Mouse (Mus musculus) MEL (cell line): ENCODE results near the gene Rassf2. TPM values are rescaled to one million over a fixed set of nuclear protein-coding genes. Genes with fewer than 3 reads are reported as not detected.

Experiments used
- DNase-seq: peaks from one replicate; pipeline ENCODE4 v3.0.0; 2011; ENCODE audit warnings: low read depth, low spot score
- H3K27ac ChIP-seq: 2 replicates; pipeline ENCODE4 v1.5.1; 2012; ENCODE audit warnings: low read depth, mild to moderate bottlenecking, control low read depth, low read length, moderate library complexity; ENCODE audit not compliant: control insufficient read depth
- H3K27me3 ChIP-seq, 2 experiments: fragments of 150-350 bp in 1 of 2; sonication (generic) in 1 of 2; 2 replicates each; pipeline ENCODE4 v1.6.1; 2012; ENCODE audit warnings: low read length in 2 of 2, mild to moderate bottlenecking in 2 of 2, improper control_type of control experiment in 1 of 2, moderate library complexity in 1 of 2; ENCODE audit not compliant: insufficient read depth in 2 of 2, control insufficient read depth in 1 of 2
- H3K36me3 ChIP-seq, 2 experiments: 2 replicates each; pipeline ENCODE4 v1.6.1; 2012 to 2014; ENCODE audit warnings: low read length in 2 of 2, improper control_type of control experiment in 1 of 2, inconsistent platforms in 1 of 2, mild to moderate bottlenecking in 1 of 2; ENCODE audit not compliant: insufficient read depth in 2 of 2, control insufficient read depth in 1 of 2
- H3K4me1 ChIP-seq, 2 experiments: fragments of 150-350 bp in 1 of 2; sonication (generic) in 1 of 2; 2 replicates each; pipeline ENCODE4 v1.6.1; 2012; ENCODE audit warnings: low read length in 2 of 2, improper control_type of control experiment in 1 of 2, mild to moderate bottlenecking in 1 of 2; ENCODE audit not compliant: insufficient read depth in 2 of 2, control insufficient read depth in 1 of 2
- H3K4me3 ChIP-seq, 2 experiments: fragments of 150-350 bp in 1 of 2; sonication (generic) in 1 of 2; 2 replicates each; pipeline ENCODE4 v1.5.1; 2012; ENCODE audit warnings: low read depth in 2 of 2, low read length in 2 of 2, mild to moderate bottlenecking in 2 of 2, moderate library complexity in 2 of 2, control low read depth in 1 of 2, improper control_type of control experiment in 1 of 2; ENCODE audit not compliant: control insufficient read depth in 1 of 2, insufficient read depth in 1 of 2
- H3K79me2 ChIP-seq: 2 replicates; pipeline ENCODE4 v1.6.1; 2012; ENCODE audit warnings: mild to moderate bottlenecking, low read length, moderate library complexity; ENCODE audit not compliant: control insufficient read depth, poor library complexity, insufficient read depth
- H3K9ac ChIP-seq: 2 replicates; pipeline ENCODE4 v1.6.1; 2012; ENCODE audit warnings: low read depth, mild to moderate bottlenecking, control low read depth, low read length, moderate library complexity; ENCODE audit not compliant: control insufficient read depth, poor library complexity, severe bottlenecking
- H3K9me3 ChIP-seq: fragments of 150-350 bp; sonication (generic); replicated peaks from 2 replicates; pipeline ENCODE4 v1.6.1; 2012; ENCODE audit warnings: mild to moderate bottlenecking, low read length, improper control_type of control experiment, moderate library complexity; ENCODE audit not compliant: insufficient read depth
- BHLHE40 ChIP-seq: IDR thresholded peaks from 2 replicates; pipeline ENCODE4 v1.6.1; 2012; ENCODE audit warnings: low read depth, mild to moderate bottlenecking, inconsistent platforms, low read length, improper control_type of control experiment, borderline replicate concordance
- CHD2 ChIP-seq: IDR thresholded peaks from 2 replicates; pipeline ENCODE4 v1.6.1; 2011; ENCODE audit warnings: low read length, improper control_type of control experiment
- E2F4 ChIP-seq: IDR thresholded peaks from 2 replicates; pipeline ENCODE4 v1.6.1; 2011; ENCODE audit warnings: low read depth, low read length, improper control_type of control experiment, borderline replicate concordance
- EP300 ChIP-seq, 2 experiments: IDR thresholded peaks; 2 replicates each; pipeline ENCODE4 v1.6.1; 2011; ENCODE audit warnings: improper control_type of control experiment in 2 of 2, low read length in 2 of 2, low read depth in 1 of 2, mild to moderate bottlenecking in 1 of 2
- ETS1 ChIP-seq: IDR thresholded peaks from 2 replicates; pipeline ENCODE4 v1.6.1; 2012; ENCODE audit warnings: low read depth, mild to moderate bottlenecking, inconsistent platforms, low read length, improper control_type of control experiment, moderate library complexity
- GABPA ChIP-seq: IDR thresholded peaks from 2 replicates; pipeline ENCODE4 v1.6.1; 2012; ENCODE audit warnings: low read depth, mild to moderate bottlenecking, inconsistent platforms, low read length, improper control_type of control experiment, moderate library complexity
- GATA1 ChIP-seq: IDR thresholded peaks from 2 replicates; pipeline ENCODE4 v1.6.1; 2011; ENCODE audit warnings: low read depth, low read length, improper control_type of control experiment
- HCFC1 ChIP-seq: IDR thresholded peaks from 2 replicates; pipeline ENCODE4 v1.6.1; 2012; ENCODE audit warnings: low read depth, mild to moderate bottlenecking, inconsistent platforms, low read length, improper control_type of control experiment, moderate library complexity
- KAT2A ChIP-seq: conservative IDR thresholded peaks from 2 replicates; pipeline ENCODE4 v1.6.1; 2012; ENCODE audit warnings: low read depth, low read length, improper control_type of control experiment, inconsistent platforms
- MAFK ChIP-seq: IDR thresholded peaks from 2 replicates; pipeline ENCODE4 v1.6.1; 2011; ENCODE audit warnings: low read depth, mild to moderate bottlenecking, low read length, improper control_type of control experiment, borderline replicate concordance
- MAX ChIP-seq: IDR thresholded peaks from 2 replicates; pipeline ENCODE4 v1.6.1; 2011; ENCODE audit warnings: low read length, improper control_type of control experiment
- MAZ ChIP-seq: IDR thresholded peaks from 2 replicates; pipeline ENCODE4 v1.6.1; 2012; ENCODE audit warnings: low read depth, mild to moderate bottlenecking, inconsistent platforms, low read length, improper control_type of control experiment
- MEF2A ChIP-seq: IDR thresholded peaks from 2 replicates; pipeline ENCODE4 v1.6.1; 2014; ENCODE audit warnings: low read depth, mild to moderate bottlenecking, inconsistent platforms, low read length, improper control_type of control experiment; ENCODE audit not compliant: poor library complexity, insufficient replicate concordance, severe bottlenecking; ENCODE audit errors: extremely low read depth
- MYB ChIP-seq: IDR thresholded peaks from 2 replicates; pipeline ENCODE4 v1.6.1; 2011; ENCODE audit warnings: mild to moderate bottlenecking, low read depth, low read length, improper control_type of control experiment
- NELFE ChIP-seq: IDR thresholded peaks from 2 replicates; pipeline ENCODE4 v1.6.1; 2011; ENCODE audit warnings: low read depth, low read length, improper control_type of control experiment
- POLR2A ChIP-seq, 2 experiments: IDR thresholded peaks; 2 replicates each; pipeline ENCODE4 v1.6.1; 2011 to 2012; ENCODE audit warnings: low read length in 2 of 2, mild to moderate bottlenecking in 2 of 2, control low read depth in 1 of 2, improper control_type of control experiment in 1 of 2, low read depth in 1 of 2, moderate library complexity in 1 of 2; ENCODE audit not compliant: control insufficient read depth in 1 of 2, insufficient read depth in 1 of 2, poor library complexity in 1 of 2
- POLR2AphosphoS5 ChIP-seq: IDR thresholded peaks from 2 replicates; pipeline ENCODE4 v1.6.1; 2012; ENCODE audit warnings: low read depth, borderline replicate concordance, mild to moderate bottlenecking, inconsistent platforms, low read length, moderate library complexity, mixed read lengths
- SIN3A ChIP-seq: IDR thresholded peaks from 2 replicates; pipeline ENCODE4 v1.6.1; 2012; ENCODE audit warnings: low read length, improper control_type of control experiment, inconsistent platforms
- TAL1 ChIP-seq: IDR thresholded peaks from 2 replicates; pipeline ENCODE4 v1.6.1; 2012; ENCODE audit warnings: mild to moderate bottlenecking, inconsistent platforms, low read length, moderate library complexity, mixed read lengths
- TBP ChIP-seq: IDR thresholded peaks from 2 replicates; pipeline ENCODE4 v1.8.0; 2011; ENCODE audit warnings: low read depth, low read length, improper control_type of control experiment
- USF2 ChIP-seq, 2 experiments: IDR thresholded peaks; 2 replicates each; pipeline ENCODE4 v1.6.1; 2011 to 2012; ENCODE audit warnings: improper control_type of control experiment in 2 of 2, low read length in 2 of 2, borderline replicate concordance in 1 of 2, inconsistent platforms in 1 of 2, low read depth in 1 of 2, mild to moderate bottlenecking in 1 of 2; ENCODE audit not compliant: insufficient read depth in 1 of 2
- ZKSCAN1 ChIP-seq: IDR thresholded peaks from 2 replicates; pipeline ENCODE4 v1.6.1; 2012; ENCODE audit warnings: low read depth, mild to moderate bottlenecking, inconsistent platforms, low read length, improper control_type of control experiment, moderate library complexity
- ZMIZ1 ChIP-seq: IDR thresholded peaks from 2 replicates; pipeline ENCODE4 v1.6.1; 2012; ENCODE audit warnings: low read depth, mild to moderate bottlenecking, inconsistent platforms, low read length, improper control_type of control experiment, moderate library complexity
- ZNF384 ChIP-seq: IDR thresholded peaks from 2 replicates; pipeline ENCODE4 v1.6.1; 2012; ENCODE audit warnings: low read depth, mild to moderate bottlenecking, inconsistent platforms, low read length, improper control_type of control experiment
- polyA plus RNA-seq, 2 experiments: library from polyadenylated mRNA; stranded (reverse) in 1 of 2; unstranded in 1 of 2; fragments of >175 nt in 1 of 2; fragments of >200 nt in 1 of 2; gene quantifications; 2 replicates each; pipeline versions ENCODE4 v1.2.1 to v1.2.4; 2012; ENCODE audit warnings: low replicate concordance in 2 of 2, low read depth in 1 of 2; ENCODE audit not compliant: insufficient read length in 2 of 2, insufficient read depth in 1 of 2, missing spikeins in 1 of 2
- total RNA-seq: library from RNA; depleted of rRNA; stranded (reverse); fragments of 300-350 nt; gene quantifications from 2 replicates; pipeline ENCODE4 v1.2.3, GENCODE M21; 2012

The Rassf2 gene
- total and polyA plus RNA-seq, 3 experiments = 0.69 to 4.1 TPM; not detected in 1

DNA sequence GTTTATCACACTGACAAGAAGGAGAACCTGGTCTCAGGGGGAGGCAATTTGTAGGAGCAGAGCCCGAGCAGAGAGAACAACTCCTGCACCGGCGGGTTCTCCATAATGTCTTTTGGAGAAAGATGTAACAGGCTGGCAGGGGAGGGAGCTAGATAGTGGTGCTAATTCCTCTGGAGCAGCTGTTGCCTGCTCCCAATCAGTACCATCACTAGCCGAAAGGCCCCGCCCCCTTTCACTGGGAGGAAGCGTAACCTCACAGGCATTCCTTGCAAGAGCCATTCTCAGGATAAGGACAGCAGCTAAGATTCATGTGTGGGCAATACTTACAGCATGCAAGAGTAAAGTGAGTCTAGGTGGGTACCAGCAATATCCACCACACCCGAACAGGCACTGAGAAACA is 12.4 kb downstream of the Rassf2 start:
- Histone ChIP-seq H3K9ac (no peak overlapping the region), H3K4me3 (no peak overlapping the region), H3K27ac (no peak overlapping the region), H3K79me2 (no peaks in the 10 kb centered on the region), H3K36me3 (no peaks in the 10 kb centered on the region), H3K4me1 (peaks cover 0 to 9% of the 10 kb centered on the region in 2 experiments; a peak in 2 of 4 replicates), H3K27me3 (no peaks in the 10 kb centered on the region), H3K9me3 (no peaks in the 10 kb centered on the region)
- DNase-seq = no peak
- no peak for TF ChIP-seq ZKSCAN1
- no peak for TF ChIP-seq GABPA
- TF ChIP-seq MAFK = no peak
- TF ChIP-seq KAT2A = no peak
- no peak for TF ChIP-seq MAZ
- TF ChIP-seq E2F4 = no peak
- no peak for TF ChIP-seq TAL1
- TF ChIP-seq NELFE = no peak
- TF ChIP-seq MAX = no peak

- TF ChIP-seq POLR2AphosphoS5 = no peak
- TF ChIP-seq EP300 (IDR thresholded peaks at IDR 0.05; ENCODE audit: low read depth in 1 of 2, low read length in 2 of 2) = no peak
- no peak for TF ChIP-seq ETS1
- no peak for TF ChIP-seq ZKSCAN1
- no peak for TF ChIP-seq POLR2A (IDR thresholded peaks at IDR 0.05; ENCODE audit: control insufficient read depth in 1 of 2, insufficient read depth in 1 of 2, low read depth in 1 of 2, low read length in 2 of 2, poor library complexity in 1 of 2)
- no peak for TF ChIP-seq SIN3A
- TF ChIP-seq GATA1 = no peak
- no peak for TF ChIP-seq MEF2A
- TF ChIP-seq ZNF384 = no peak
- TF ChIP-seq NELFE = no peak
- TF ChIP-seq GABPA = no peak
- no peak for TF ChIP-seq ZMIZ1
- TF ChIP-seq USF2 (IDR thresholded peaks at IDR 0.05; ENCODE audit: borderline replicate concordance in 1 of 2, insufficient read depth in 1 of 2, low read depth in 1 of 2, low read length in 2 of 2) = no peak
- no peak for TF ChIP-seq HCFC1
- TF ChIP-seq TBP = no peak
- TF ChIP-seq MYB = no peak
- TF ChIP-seq CHD2 = no peak
- no peak for TF ChIP-seq BHLHE40
- Histone ChIP-seq H3K9me3 (no peaks in the 10 kb centered on the region), H3K36me3 (no peaks in the 10 kb centered on the region)
Observed at GRCm38 (mm10) chr2:132016034-132016433, 14.0 kb downstream of the Rassf2 start.

More at GRCm38 (mm10) chr2:132016034-132016433, 14.0 kb downstream of the Rassf2 start:
- no peak overlapping the region for H3K27ac ChIP-seq
- no peaks in the 10 kb centered on the region for H3K79me2 ChIP-seq
- H3K9ac ChIP-seq = no peak overlapping the region
- no peak overlapping the region for H3K4me3 ChIP-seq
- DNase-seq = no peak
- no peaks in the 10 kb centered on the region for H3K27me3 ChIP-seq
- peaks cover 0 to 9% of the 10 kb centered on the region in 2 experiments; a peak in 2 of 4 replicates for H3K4me1 ChIP-seq
